Mouse (Mus musculus): ENCODE measurements around the gene 2810004N23Rik. TPM values are rescaled to one million over a fixed set of nuclear protein-coding genes. Genes with fewer than 3 reads are reported as not detected.

Gene 2810004N23Rik
- polyA plus RNA-seq, 1 experiment = not detected

- 89% methylated on average over 4 of the region's 4 CpGs for WGBS
These were observed 56.9 kb downstream of the 2810004N23Rik start for GRCm38 (mm10) chr8:124805990-124806389.

DNA sequence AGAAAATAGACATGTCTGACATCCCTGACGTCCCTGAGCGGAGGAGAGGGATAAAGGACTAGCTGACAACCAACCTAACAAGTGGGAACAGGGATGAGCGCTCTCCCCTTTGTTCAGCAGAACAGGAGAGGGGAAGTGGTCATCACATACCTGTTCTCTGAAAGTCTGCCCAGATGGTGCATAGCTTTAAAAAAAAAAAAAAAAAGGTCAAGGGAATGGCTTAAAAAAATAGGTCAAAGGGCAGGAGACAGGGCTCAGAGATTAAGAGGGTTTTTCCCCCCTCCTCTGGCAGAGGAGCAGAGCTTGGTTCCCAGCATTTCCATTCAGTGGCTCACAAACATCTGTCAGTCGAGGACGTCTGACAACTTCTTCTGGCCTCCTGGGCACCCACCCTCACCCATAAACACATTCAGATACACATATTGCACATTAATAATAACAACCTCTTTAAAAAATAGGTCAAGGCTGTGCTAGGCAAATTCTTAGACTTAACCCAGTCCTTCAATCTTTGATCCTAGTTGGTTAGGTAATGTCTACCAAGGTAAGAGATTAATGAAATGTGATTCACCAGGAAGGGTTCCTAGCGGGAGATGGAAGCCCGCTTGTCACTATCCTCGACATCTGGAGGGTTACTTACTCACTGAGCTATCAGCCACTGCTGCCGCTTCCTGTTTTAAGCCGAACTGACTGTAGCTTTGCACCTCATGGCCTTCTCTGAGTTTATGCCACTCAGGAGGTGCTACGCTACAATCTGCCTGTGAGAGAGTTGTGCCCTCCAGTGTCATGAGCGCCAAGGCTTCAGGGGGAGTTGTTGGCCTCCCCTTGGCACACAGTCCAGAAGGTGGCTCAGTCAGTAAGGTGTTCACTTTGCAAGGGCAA lies 58.9 kb downstream of the 2810004N23Rik start:
- Histone ChIP-seq H3K4me1 (ENCODE audit: control insufficient read depth, insufficient read depth, low read length) (no peaks in the 10 kb centered on the region; the same call in 1 of the 2 replicates), H3K27ac (ENCODE audit: insufficient read depth, low read depth, low read length) (no peak overlapping the region), H3K4me3 (ENCODE audit: insufficient read depth, low read depth, low read length) (no peak overlapping the region)
- WGBS = 71% methylated on average over 12 of the region's 12 CpGs
- TF ChIP-seq CTCF (IDR thresholded peaks at IDR 0.05; ENCODE audit: insufficient read depth, low read depth, low read length) (no peak), POLR2A (IDR thresholded peaks at IDR 0.05; ENCODE audit: insufficient read depth, low read depth, low read length) (no peak)

More at GRCm38 (mm10) chr8:124805990-124806389, 56.9 kb downstream of the 2810004N23Rik start:
- H3K4me3 ChIP-seq (ENCODE audit: insufficient read depth, low read depth, low read length) = no peak overlapping the region
- 0 out of 2 replicates have a peak, but pooled peaks cover under 1% of the 10 kb centered on the region for H3K4me1 ChIP-seq (ENCODE audit: control insufficient read depth, insufficient read depth, low read length)
- TF ChIP-seq POLR2A (IDR thresholded peaks at IDR 0.05; ENCODE audit: insufficient read depth, low read depth, low read length) = no peak
- no peak overlapping the region for H3K27ac ChIP-seq (ENCODE audit: insufficient read depth, low read depth, low read length)

DNA sequence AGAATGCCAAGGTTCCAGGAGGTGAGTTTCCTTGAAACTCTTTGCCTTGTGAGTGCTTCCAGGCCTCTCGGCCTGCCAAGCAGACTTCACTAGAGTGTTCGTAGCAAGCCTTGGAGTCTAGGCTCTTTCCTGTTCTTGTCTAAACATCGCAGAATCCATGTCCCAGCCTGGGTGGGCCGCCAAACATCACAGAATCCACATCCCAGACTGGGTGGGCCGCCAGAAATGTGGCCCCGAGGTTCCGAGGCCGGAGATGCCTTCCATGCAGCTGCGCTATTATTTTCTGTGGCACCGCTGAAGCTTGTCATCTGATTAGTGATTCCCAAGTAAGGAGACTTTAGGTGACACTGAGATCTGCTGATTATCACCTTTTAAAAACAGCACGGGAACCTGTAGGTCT lies 62.4 kb downstream of the 2810004N23Rik start:
- no peak for TF ChIP-seq CTCF (IDR thresholded peaks at IDR 0.05; ENCODE audit: insufficient read depth, low read depth, low read length)
- TF ChIP-seq POLR2A (IDR thresholded peaks at IDR 0.05; ENCODE audit: insufficient read depth, low read depth, low read length) = no peak
- whole genome bisulfite sequencing = 63% methylated on average over 11 of the region's 11 CpGs
- no peak overlapping the region for H3K4me3 ChIP-seq (ENCODE audit: insufficient read depth, low read depth, low read length)
- H3K27ac ChIP-seq (ENCODE audit: insufficient read depth, low read depth, low read length) = no peak overlapping the region
- peaks cover 4% of the 10 kb centered on the region for H3K4me1 ChIP-seq (ENCODE audit: control insufficient read depth, insufficient read depth, low read length)

- WGBS = 73% methylated on average over 8 of the region's 8 CpGs
- H3K4me1 ChIP-seq (ENCODE audit: control insufficient read depth, insufficient read depth, low read length) = peaks cover 32% of the 10 kb centered on the region
- H3K4me3 ChIP-seq (ENCODE audit: insufficient read depth, low read depth, low read length) = peak overlapping the region; percentile 14; the same call in 1 of the 2 replicates
- TF ChIP-seq POLR2A (IDR thresholded peaks at IDR 0.05; ENCODE audit: insufficient read depth, low read depth, low read length) = no peak
- TF ChIP-seq CTCF (IDR thresholded peaks at IDR 0.05; ENCODE audit: insufficient read depth, low read depth, low read length) = no peak
- no peak overlapping the region for H3K27ac ChIP-seq (ENCODE audit: insufficient read depth, low read depth, low read length)
These were observed 67.0 kb downstream of the 2810004N23Rik start for GRCm38 (mm10) chr8:124795781-124796488.

GRCm38 (mm10) chr8:124794486-124794780 lies 68.5 kb downstream of the 2810004N23Rik start:
- TF ChIP-seq CTCF (IDR thresholded peaks at IDR 0.05; ENCODE audit: insufficient read depth, low read depth, low read length) (peak; percentile 28; the same call in 1 of the 2 replicates), POLR2A (IDR thresholded peaks at IDR 0.05; ENCODE audit: insufficient read depth, low read depth, low read length) (no peak)
- peak overlapping the region; percentile 54 for H3K4me3 ChIP-seq (ENCODE audit: insufficient read depth, low read depth, low read length)
- WGBS = 1% methylated on average over 25 of the region's 25 CpGs
- no peak overlapping the region for H3K27ac ChIP-seq (ENCODE audit: insufficient read depth, low read depth, low read length)
- peaks cover 32% of the 10 kb centered on the region for H3K4me1 ChIP-seq (ENCODE audit: control insufficient read depth, insufficient read depth, low read length)

GRCm38 (mm10) chr8:124793661-124794485 lies 69.0 kb downstream of the 2810004N23Rik start:
- no peak for TF ChIP-seq CTCF (IDR thresholded peaks at IDR 0.05; ENCODE audit: insufficient read depth, low read depth, low read length)
- no peak for TF ChIP-seq POLR2A (IDR thresholded peaks at IDR 0.05; ENCODE audit: insufficient read depth, low read depth, low read length)
- Histone ChIP-seq H3K27ac (ENCODE audit: insufficient read depth, low read depth, low read length) (no peak overlapping the region), H3K4me1 (ENCODE audit: control insufficient read depth, insufficient read depth, low read length) (peaks cover 32% of the 10 kb centered on the region), H3K4me3 (ENCODE audit: insufficient read depth, low read depth, low read length) (peak overlapping the region; percentile 54)
- WGBS = under 1% methylated on average over 81 of the region's 81 CpGs

DNA sequence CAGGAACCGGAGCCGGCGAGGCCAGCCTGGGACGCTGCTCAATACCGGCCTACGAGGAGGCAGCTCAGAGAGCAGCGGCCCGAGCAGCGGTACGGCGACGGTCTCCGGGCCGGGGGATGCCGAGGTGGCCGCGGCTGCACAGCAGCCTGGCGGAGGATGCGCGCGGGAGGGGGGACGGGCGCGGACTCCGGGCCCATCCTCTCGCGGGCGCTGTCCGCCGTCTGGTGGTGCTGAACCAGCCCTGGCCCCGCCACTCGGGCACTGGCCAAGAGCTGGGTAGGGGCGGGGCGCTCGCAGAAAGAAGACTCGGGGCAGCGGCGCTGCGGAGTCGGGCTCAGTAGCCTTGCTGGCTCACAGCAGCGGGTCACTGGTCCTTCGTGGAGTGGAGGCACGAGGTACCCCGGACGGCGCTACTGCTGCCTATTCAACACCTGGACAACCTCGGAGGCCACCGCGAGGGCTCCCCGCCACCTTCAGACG lies 69.7 kb downstream of the 2810004N23Rik start:
- TF ChIP-seq POLR2A (IDR thresholded peaks at IDR 0.05; ENCODE audit: insufficient read depth, low read depth, low read length) (no peak; the same call in 1 of the 2 replicates), CTCF (IDR thresholded peaks at IDR 0.05; ENCODE audit: insufficient read depth, low read depth, low read length) (no peak)
- under 1% methylated on average over 49 of the region's 51 CpGs for WGBS
- Histone ChIP-seq H3K27ac (ENCODE audit: insufficient read depth, low read depth, low read length) (no peak overlapping the region), H3K4me3 (ENCODE audit: insufficient read depth, low read depth, low read length) (peak overlapping the region; percentile 54), H3K4me1 (ENCODE audit: control insufficient read depth, insufficient read depth, low read length) (peaks cover 32% of the 10 kb centered on the region)

GRCm38 (mm10) chr8:124792708-124793107 lies 70.2 kb downstream of the 2810004N23Rik start, which contains the start of gene Trim67:
TSS of gene Trim67 (plus strand) at chr8:124793092.
- Histone ChIP-seq H3K27ac (ENCODE audit: insufficient read depth, low read depth, low read length) (peak within 1 kb of the TSS; percentile 86), H3K4me3 (ENCODE audit: insufficient read depth, low read depth, low read length) (peak within 1 kb of the TSS; percentile 54), H3K4me1 (ENCODE audit: control insufficient read depth, insufficient read depth, low read length) (peaks cover 32% of the 10 kb centered on the region)
- WGBS = 1% methylated on average over 39 of the region's 39 CpGs
- TF ChIP-seq POLR2A (IDR thresholded peaks at IDR 0.05; ENCODE audit: insufficient read depth, low read depth, low read length) = 0 out of 2 replicates have a peak, but pooled peaks have one; percentile 21
- no peak for TF ChIP-seq CTCF (IDR thresholded peaks at IDR 0.05; ENCODE audit: insufficient read depth, low read depth, low read length)
